Mouse (Mus musculus) spleen, postnatal 4 days (tissue): ENCODE results near the gene Nap1l4.

Experiments
- DNase-seq, 2 experiments: peaks; one replicate each; pipeline ENCODE4 v3.0.0; 2022; ENCODE audit warnings: low spot score in 2 of 2

The Nap1l4 gene

GRCm38 (mm10) chr7:143480498-143480897 lies 68.4 kb downstream of the Nap1l4 start:
- peak; percentile 58 to 89 for DNase-seq

DNA sequence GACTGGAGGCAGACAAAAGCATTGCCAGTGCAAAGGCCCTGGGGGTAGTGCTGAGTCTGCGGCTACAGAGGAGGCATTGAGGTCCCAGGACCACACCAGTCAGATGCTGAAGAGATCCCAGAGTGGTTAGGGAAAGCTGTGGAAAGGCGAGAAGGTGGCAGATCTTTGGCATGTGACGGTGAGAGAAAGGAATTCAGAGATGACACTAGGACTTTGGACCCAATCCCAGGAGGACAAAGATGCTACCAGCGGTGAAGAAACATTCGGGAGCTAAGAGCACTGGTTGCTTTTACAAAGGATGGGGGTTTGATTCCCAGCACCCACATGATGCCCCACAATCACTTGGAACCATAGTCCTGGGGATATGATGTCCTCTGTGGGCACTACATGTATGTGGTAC lies 71.1 kb downstream of the Nap1l4 start:
- no peak for DNase-seq

GRCm38 (mm10) chr7:143476702-143477335 lies 72.1 kb downstream of the Nap1l4 start:
- DNase-seq, result no peak

DNA sequence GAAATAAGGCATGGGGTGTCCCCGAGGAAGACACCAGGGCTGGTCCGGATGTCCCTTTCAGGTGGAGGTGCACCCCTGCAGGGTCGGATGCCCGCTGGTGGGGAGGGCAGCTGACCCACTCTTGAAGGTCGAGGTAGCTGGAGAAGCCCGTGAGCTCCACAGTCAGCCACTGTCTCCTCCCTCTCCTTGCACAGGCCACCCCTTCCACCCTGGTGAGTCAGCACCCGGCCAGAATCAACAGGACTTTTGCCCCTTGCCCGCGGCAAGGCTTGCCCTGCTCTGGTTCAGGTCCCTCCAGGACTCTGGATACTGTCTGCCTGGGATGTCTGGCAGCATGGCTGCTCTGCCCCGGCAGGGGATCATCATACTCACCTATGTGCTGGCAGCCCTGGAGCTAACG lies 73.0 kb downstream of the Nap1l4 start:
- no peak for DNase-seq

GRCm38 (mm10) chr7:143474811-143475210 lies 74.1 kb downstream of the Nap1l4 start:
- no peak for DNase-seq

DNA sequence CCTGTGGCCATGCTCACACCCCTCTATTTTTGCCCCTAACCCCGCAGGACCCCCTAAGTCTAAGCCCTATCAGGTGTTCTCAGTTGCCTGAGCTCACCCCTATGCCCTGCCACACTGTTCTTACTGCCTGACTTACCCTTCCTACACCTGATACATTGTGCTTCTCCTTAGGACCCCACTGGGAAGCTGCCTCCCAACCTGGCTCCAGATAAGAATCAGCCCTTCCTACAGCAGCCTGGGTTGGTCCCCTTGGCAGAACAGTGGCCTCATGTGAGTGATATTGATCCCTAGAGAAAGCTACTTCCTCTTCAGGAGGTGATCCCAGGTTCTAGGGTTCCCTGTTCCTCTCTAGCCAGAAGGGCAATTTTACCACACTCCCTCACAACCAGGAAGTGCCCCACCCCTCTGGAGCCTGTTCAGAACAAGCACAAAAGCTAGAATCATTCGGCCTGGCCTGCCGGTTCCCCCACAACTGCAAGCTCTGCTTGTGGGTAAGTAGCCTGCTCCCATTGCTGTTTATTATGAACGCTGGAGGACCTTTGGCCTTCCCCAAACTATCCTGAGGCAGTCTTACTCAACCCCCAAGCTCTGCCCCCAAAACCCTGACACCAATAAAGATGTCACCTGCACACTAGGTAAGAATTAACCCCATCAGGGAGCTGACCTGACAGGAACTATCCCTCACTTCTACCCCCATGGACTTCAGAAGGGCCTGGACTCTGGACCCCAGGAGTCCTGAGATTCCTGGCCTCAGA lies 75.4 kb downstream of the Nap1l4 start, which contains the start of gene Slc22a18:
Slc22a18 (plus strand) TSS at position 390 of the 755 bp plus-strand sequence.
- no peak for DNase-seq

GRCm38 (mm10) chr7:143469946-143470345 lies 79.0 kb downstream of the Nap1l4 start:
- peak; percentile 51 to 85 for DNase-seq

DNA sequence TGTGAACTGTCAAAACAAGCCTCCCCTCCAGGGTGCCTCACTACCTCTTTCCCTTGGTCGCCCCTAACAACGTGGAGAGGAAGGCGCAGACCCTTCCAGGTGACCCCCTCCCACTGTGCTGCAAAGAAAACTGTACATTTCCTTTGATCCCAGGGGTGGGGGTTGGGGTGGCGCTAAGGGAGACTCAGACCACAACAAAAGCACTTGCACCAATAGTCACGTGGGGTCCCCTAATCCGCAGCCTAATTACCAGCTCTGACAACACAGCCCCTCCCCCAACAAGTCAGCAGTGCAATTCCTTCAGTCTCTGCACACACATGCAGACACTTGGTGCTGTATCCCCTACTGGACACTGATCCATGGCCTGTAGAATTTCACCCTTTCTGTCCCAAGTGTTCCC lies 81.2 kb downstream of the Nap1l4 start:
- no peak for DNase-seq

DNA sequence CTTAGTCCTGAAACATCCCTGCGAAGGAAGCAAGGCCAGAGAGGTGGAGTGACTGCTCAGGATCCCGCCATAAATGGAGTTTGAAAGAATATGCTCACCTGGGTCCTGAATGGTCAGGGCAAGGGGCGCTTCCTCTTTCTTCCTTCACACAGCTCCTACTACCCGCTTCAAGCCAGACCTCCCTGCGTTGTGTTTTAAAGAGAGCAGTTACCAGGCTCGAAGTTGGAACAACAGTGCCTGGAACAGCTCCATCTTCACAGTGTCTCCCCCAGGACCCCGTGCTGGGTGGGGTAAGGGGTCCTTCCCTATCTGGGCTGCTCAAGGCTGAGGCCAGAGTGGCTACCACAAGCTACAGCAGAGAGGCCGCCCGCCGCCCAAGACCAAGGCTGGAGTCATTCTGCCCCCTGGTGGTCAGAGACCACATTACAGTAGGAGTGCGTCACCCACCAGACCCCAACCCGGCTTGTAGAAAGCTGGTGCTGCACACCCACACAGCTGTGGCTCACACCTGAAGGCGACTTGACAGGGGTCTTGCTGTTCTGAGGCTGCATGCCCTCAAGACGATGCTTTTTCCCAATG lies 82.7 kb downstream of the Nap1l4 start:
- peak; percentile 68 to 92 for DNase-seq

DNA sequence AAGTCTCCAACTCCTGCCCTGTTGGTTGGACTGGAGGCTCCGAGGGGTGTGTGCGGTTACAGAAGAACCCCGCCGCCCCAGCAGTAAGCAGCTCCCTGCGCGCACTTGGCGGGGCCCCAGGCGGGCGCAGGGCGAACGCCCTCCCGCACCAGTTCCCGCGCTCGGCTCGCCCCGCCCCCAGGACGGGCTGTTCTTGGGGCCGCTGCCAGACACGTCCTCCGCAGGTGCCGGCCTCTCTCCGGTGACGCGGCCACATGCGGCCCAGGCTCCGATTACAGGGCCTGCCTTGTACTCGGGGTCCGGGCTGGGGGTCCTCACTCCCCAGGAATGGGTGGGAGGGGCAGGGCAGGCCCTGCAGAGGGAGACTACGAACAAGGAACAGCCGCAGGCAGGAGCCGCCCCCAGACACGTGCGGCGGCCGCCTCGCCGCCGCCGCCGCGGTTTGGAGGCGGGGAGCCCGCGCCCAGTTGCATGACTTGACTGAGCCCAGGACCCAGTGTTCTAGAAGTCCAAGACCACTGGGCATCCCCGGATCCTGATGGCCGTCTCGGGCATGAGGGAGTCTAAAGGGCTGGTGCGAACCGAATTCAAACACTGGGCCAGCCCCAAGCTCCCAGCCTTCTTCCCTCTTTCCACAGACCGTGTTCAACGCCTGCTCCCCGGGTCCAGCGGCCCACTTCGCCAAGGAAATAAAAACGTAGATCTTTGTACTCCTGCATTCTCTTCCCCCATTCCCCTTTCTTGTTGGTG lies 83.9 kb downstream of the Nap1l4 start:
- peak; percentile 30 to 68 for DNase-seq

GRCm38 (mm10) chr7:143463865-143464415 lies 85.0 kb downstream of the Nap1l4 start:
- DNase-seq, result peak; percentile 64 to 90
